Mouse (Mus musculus) hindbrain, embryonic 13.5 days (tissue): Measurements from ENCODE around the gene Sertm1. TPM values are rescaled to one million over a fixed set of nuclear protein-coding genes. Genes with fewer than 3 reads are reported as not detected.

Source experiments
- polyA plus RNA-seq: library from polyadenylated mRNA; unstranded; fragments of >200 nt; fragmentation: Nextera tagmentation; extraction: Ambion mirVana; gene quantifications from 2 replicates; pipeline ENCODE4 v1.2.1, GENCODE M21; 2015

Sertm1 gene
- polyA plus RNA-seq, 1 experiment from 2014 or later: 1.4 TPM

Other genes starting within 250 kb of the Sertm1 start
- gene Supt20, start 223.1 kb downstream of the Sertm1 start, polyA plus RNA-seq: 92.5 and 94.4 TPM in 2 replicates
- gene Gm21958, start 201.5 kb downstream of the Sertm1 start, polyA plus RNA-seq: 0.65 and 0.83 TPM in 2 replicates
- 74.1 and 80.1 TPM in 2 replicates for gene Exosc8, start 180.5 kb downstream of the Sertm1 start, polyA plus RNA-seq
- gene Alg5, start 180.3 kb downstream of the Sertm1 start, polyA plus RNA-seq: 48.0 and 48.2 TPM in 2 replicates
- gene Smad9, start 160.3 kb downstream of the Sertm1 start, polyA plus RNA-seq: 0.31 and 0.48 TPM in 2 replicates
- gene Rfxap, start 108.1 kb downstream of the Sertm1 start, polyA plus RNA-seq: 30.9 and 38.3 TPM in 2 replicates
- gene Ccna1, start 139.6 kb upstream of the Sertm1 start, polyA plus RNA-seq: 2.2 TPM in 2 replicates
- gene Spg20, start 196.2 kb upstream of the Sertm1 start, polyA plus RNA-seq: 20.0 and 21.7 TPM in 2 replicates
- 0.05 TPM in 1 of 2 replicates, not detected in the other for gene Ccdc169, start 221.5 kb upstream of the Sertm1 start, polyA plus RNA-seq